Mouse (Mus musculus) brain, embryonic 14.5 days (tissue): ENCODE measurements around the gene Rps6kc1. TPM values are rescaled to one million over a fixed set of nuclear protein-coding genes. Genes with fewer than 3 reads are reported as not detected.

ENCODE experiments used
- DNase-seq: peaks from one replicate; pipeline ENCODE4 v3.0.0-alpha.2; 2011; ENCODE audit warnings: low read depth
- CTCF ChIP-seq: fragments of 200-500 bp; IDR thresholded peaks from 2 replicates; pipeline ENCODE4 v1.5.1; 2012; ENCODE audit warnings: inconsistent platforms, mild to moderate bottlenecking, moderate library complexity, borderline replicate concordance; ENCODE audit not compliant: insufficient read depth, insufficient read length; ENCODE audit errors: extremely low read depth
- POLR2A ChIP-seq: fragments of 200-500 bp; IDR thresholded peaks from 2 replicates; pipeline ENCODE4 v1.6.1; 2012; ENCODE audit warnings: mild to moderate bottlenecking, inconsistent platforms, borderline replicate concordance; ENCODE audit not compliant: poor library complexity, insufficient read depth, insufficient read length, severe bottlenecking; ENCODE audit errors: extremely low read depth
- polyA plus RNA-seq: library from polyadenylated mRNA; depleted of rRNA; stranded (reverse); fragments of >200 nt; gene quantifications from 2 replicates; pipeline ENCODE4 v1.2.3, GENCODE M21; 2012

Rps6kc1 gene
- polyA plus RNA-seq, 1 experiment, result 25.2 TPM

DNA sequence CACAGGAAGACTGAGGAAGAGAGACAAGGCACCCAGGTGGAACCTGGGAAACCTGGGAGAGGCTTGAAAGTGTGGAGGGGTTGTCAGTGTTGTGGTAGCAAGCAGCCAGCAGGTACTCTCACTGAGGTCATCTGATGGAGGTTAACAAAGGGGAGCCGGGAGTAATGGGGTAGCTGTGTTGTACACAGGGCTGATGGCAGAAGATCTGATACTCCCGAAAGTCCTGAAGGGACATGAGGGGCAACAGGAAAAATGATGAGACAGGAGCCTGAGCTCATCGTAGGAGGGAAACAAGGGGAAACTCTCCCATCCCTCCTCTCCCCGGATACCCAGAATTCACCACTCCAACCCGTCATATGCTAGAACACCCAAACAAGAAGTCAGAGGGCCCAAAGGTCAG, 244.2 kb downstream of the Rps6kc1 start:
- TF ChIP-seq POLR2A (no peak), CTCF (no peak)
- DNase-seq, result no peak

- TF ChIP-seq POLR2A (no peak), CTCF (no peak)
- no peak for DNase-seq
These were observed 246.1 kb downstream of the Rps6kc1 start for GRCm38 (mm10) chr1:190665490-190665875.

DNA sequence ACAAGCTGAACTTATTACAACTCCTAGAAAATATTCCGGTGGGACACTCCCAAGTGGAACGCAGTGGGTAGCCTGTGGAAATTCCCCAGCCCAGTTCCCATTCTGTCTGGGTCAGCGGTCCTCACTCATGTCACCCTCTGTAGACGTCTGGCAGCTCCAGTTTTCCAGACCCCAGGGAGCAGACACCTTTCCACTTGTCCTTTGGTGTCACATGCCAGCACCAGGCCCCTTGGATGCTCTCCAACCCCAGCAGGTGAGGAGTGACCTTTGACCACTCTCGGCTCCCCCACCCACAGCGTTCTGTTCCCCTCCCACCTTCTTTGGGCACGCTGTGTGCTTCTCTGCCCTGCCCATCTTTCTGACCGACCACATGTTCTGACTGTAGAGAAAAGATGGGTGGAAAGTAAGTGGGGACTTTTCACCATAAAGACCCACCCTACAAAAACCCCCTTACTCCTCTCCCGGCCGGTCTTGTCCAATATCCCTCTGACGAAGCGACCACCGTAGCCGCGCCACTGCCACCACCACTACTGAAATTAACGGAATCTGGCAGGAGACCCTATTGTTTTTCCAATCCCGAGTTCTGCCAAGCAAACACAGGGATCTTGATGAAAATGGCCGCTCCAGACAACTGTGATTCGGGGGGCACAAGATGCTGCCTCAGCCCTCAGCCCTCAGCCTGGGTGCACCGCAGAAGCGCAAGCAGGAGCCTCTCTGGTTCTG, 246.6 kb downstream of the Rps6kc1 start:
- TF ChIP-seq CTCF (no peak), POLR2A (no peak)
- peak; percentile 57 for DNase-seq

GRCm38 (mm10) chr1:190663996-190664395, 247.6 kb downstream of the Rps6kc1 start:
- no peak for DNase-seq

DNA sequence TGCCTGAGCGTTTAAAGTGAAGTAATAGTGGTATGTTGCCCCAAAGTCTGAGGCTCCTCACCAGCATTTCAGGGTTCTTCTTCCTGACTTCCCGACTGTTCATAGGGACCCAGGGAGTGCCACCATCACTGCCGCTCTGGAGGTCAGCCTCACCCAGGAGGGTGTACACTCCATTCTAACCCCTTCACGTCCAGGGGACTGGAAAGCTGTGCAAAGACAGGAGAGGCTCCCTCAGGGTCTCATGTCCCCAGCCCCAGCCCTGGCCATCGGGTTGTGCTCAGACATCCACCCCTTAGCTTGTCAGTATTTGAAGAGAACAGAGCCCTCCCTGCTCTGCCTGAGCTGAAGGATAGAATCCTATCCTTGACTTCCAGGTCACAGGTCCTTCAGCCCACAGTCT, 248.8 kb downstream of the Rps6kc1 start:
- no peak for DNase-seq
- no peak for TF ChIP-seq POLR2A
- TF ChIP-seq CTCF, result no peak

More at GRCm38 (mm10) chr1:190663996-190664395, 247.6 kb downstream of the Rps6kc1 start:
- no peak for TF ChIP-seq POLR2A
- no peak for TF ChIP-seq CTCF

GRCm38 (mm10) chr1:190661764-190662163, 249.8 kb downstream of the Rps6kc1 start:
- no peak for DNase-seq
- no peak for TF ChIP-seq CTCF
- no peak for TF ChIP-seq POLR2A

DNA sequence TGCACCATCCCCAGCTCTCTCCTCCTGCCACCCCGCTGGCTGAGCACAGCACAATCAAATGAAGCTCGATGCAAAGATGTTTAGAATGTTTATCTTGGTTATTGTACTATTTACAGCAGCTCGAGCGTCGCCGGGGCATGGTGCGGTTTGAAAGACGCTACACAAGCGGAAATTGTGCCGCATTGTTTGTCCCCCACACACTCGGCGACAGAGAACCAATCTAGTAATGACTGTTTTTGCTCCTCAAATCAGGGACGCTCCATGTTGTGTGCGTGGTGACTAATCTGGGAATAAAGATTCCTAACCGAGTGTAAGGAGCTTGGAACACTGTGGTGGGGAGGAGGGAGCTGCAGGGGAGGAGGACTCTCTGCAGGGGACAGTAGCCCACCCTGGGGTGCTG, 250.3 kb downstream of the Rps6kc1 start:
- peak; percentile 65 for DNase-seq
- TF ChIP-seq POLR2A (no peak), CTCF (no peak)

DNA sequence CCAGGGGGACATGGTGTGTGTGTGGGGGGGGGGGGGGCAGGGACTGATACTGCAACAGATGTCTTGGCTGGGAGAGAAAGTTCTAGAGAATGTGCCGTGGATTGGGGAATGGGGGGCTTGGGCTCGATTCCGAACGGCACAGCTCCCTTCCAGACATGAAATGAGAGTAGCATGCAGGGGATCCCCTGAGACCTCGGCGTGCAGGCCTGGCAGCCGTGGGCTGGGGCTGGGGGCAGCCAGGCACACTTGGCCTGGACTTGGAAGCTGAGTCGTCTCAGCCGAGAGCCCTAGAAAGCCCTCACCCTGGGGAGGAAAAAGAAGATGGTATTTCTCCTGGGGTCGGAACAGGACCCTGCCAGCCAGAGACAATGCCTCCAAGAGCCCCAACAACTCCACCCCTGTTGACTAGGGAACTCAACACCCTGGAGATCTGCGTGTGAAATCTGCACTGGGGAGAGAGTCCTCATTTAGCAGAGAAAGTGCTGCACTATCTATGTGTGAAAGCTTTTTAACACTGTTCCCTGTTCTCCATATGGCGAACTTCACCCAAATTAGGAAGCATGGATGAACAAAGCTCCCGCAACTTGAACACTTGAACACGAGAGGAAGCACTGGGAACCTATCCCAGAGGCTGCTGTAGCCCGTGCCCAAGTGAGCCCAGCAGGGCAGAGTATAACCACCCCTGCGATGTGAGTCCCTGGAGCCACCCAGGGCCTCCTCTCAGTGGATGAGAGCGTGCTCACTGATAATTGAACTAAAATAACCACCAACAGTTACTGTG, 251.7 kb downstream of the Rps6kc1 start:
- DNase-seq, result peak; percentile 82
- TF ChIP-seq POLR2A (no peak), CTCF (no peak)

DNA sequence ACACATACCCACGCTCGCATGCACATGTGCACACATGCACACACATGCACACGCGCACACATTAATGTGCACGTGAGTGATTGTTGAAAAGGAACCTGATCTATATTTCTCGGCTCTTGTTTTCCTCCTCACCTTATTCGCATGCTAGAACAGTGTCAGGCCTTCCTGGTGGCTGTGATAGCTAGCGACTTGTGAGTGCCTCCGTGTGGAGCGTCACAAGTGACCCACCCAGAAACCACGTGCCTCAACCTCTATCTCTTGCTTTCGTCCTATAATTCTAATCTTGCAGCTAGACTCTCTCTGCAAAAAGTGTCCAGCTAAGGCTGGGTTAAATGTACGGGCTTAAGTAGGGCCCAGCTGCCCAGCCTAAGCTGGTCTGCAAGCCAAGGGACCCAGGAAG, 253.3 kb downstream of the Rps6kc1 start:
- no peak for DNase-seq

GRCm38 (mm10) chr1:190656089-190656488, 255.5 kb downstream of the Rps6kc1 start:
- TF ChIP-seq POLR2A, result no peak
- no peak for TF ChIP-seq CTCF
- peak; percentile 75 for DNase-seq

More for the DNA sequence above, 253.3 kb downstream of the Rps6kc1 start:
- TF ChIP-seq CTCF (no peak), POLR2A (no peak)

DNA sequence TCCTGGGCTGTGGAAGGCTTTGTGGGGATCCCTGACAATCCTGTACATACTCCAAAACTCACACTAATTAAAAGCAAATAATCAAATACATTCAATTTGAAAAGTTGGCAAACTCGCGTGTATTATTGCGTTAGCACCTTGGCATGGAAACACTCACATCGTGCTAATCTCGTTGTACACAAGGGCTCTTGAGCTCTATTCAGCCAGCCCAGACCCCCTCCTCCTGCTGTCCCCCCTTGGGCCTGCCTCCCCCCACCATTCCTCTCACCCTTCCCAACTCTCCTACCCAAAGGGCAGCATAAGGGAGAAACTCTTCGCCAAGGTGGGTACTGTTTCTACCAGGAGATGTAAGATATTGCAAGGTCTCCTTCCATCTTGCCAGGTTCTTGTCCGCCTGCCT, 255.9 kb downstream of the Rps6kc1 start:
- no peak for TF ChIP-seq CTCF
- TF ChIP-seq POLR2A, result no peak
- DNase-seq, result peak; percentile 74

DNA sequence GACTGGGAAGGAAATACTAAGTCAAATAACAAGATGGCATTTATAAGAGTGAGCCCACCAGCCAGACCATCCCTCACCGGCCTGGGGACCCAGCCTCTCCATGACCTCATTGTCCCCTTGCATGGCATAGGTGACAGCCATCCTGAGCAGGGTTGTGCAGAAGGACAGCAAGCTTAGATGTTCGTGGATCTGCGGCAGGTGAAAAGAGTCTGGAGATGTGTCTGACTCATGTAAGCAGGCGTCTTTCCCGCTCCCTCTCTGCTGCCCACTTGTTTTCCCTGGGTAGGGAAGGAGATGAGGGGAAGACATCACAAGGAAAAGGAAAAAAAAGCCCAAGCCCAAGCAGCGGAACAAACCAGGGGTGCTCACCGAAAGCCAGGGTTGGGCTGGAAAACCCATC, 256.5 kb downstream of the Rps6kc1 start:
- no peak for TF ChIP-seq CTCF
- no peak for TF ChIP-seq POLR2A
- no peak for DNase-seq

GRCm38 (mm10) chr1:190654694-190655001, 256.9 kb downstream of the Rps6kc1 start:
- TF ChIP-seq POLR2A (no peak), CTCF (no peak)
- no peak for DNase-seq
